Mouse (Mus musculus) inflammation-experienced regulatory T-cells, adult 6 months (primary cell): ENCODE measurements around the gene Rps3. TPM values are rescaled to one million over a fixed set of nuclear protein-coding genes. Genes with fewer than 3 reads are reported as not detected.
"Not testable (repeated sequence)": the region's sequence is repeated elsewhere in the genome, so short reads cannot be mapped to it uniquely, and the experiment has no call there.

ENCODE experiments used
- ATAC-seq: one replicate; pipeline ENCODE4 v1.8.0; 2017
- polyA plus RNA-seq, 3 experiments: library from polyadenylated mRNA; unstranded; fragments of 100-300 nt; shearing (Covaris generic); gene quantifications; one replicate each; pipeline ENCODE4 v1.2.1; 2017

Gene Rps3
- polyA plus RNA-seq, result 1,000 to 10,000 TPM; 2,539 to 3,992 (median 2,708) TPM

DNA sequence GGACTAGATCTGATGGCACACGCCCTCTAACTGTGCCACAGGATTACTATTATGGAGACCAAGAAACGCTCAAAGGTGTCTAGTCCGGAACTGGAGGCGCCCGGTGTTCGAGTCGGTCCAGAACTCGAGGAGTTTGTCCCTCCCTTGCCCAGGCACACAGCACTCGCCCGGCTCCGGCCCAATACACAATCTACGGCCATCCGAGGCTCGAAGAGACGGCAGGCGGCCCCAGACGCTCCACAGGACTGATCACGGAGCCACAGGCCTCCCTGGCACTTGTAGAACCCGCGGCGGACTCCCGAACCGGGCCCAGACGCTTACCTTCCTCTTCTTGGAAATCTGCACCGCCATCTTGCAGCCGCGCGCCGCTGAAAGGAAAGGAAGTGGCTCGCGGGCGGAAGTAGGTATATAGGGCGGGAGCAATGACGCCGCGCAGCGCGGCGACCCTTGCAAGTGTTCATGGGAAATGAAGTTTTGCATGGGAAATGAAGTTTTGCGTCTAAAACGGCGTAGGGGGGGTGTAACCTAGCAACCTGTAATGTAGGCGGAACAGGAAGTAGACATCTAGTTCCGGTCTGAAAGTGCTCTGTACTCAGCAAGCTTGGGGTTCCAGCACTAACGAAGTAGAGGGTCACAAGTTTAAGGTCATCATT is at the start of gene Rps3:
Gene Rps3 (minus strand): TSS at position 468 of the 653 bp plus-strand sequence.
- peak; percentile 97 for ATAC-seq

DNA sequence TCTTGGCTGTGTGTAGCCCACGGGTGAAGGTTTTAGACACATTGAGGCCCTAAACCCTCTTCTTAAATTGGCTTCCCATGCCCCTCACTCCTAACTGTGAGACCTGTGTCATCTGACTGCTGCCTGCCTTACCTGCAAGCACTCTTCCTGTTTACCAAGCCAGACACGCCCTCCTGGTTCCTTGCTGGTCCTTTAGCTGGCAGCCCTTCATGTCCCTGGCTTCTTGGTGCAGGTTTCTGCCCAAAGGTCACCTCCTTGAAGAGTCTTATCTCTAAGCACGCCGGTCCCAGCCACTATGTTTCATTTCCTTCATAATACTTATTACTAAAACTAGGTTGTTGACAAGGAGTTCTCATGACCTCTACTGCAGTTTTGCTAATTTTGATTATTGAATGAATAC is 49.0 kb upstream of the Rps3 start:
- no peak for ATAC-seq

DNA sequence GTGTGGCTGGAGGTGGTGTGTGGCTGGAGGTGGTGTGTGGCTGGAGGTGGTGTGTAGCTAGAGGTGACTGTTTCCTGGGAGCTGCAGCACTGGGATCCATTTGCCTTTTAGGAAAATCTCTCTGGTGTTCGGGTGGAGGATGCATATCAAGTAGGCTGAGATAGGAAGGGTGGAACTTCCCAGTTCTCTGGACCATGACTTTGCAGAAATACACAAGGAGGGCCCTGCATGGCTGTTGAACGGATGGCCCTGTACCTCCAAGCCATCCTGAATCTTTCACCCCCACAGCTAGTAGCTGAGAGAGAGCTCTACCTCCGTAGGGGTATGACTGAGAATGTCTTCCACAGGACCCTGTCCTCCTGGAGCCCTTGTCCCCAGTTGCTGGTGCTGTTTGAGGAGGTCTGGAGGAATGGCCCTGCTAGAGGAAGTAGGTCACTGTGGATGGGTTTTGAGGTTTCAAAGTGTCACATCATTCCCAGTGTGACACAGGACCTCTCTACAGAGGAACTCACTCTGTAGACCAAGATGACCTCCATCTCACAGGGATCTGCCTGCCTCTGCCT is 48.0 kb upstream of the Rps3 start:
- no peak for ATAC-seq

DNA sequence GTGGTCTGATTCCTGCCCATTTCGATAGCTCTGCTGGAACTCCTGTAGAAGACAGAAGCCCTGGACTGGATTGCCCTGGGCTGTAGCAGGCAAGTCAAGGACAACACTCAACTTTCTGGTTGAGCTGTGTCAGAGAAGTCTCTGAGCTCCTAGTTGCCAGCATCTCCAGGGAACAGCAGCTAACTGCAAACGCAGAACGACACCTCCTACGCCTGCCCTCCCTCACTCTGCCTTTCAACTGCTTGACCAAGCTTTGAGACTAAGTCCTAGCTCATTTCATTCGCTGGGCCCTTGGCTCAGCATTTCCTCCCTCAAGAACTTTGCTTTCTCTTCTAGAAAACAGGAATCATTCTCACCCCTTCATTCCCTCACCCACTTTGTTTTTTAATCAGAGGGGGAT is 45.9 kb upstream of the Rps3 start:
- no peak for ATAC-seq

DNA sequence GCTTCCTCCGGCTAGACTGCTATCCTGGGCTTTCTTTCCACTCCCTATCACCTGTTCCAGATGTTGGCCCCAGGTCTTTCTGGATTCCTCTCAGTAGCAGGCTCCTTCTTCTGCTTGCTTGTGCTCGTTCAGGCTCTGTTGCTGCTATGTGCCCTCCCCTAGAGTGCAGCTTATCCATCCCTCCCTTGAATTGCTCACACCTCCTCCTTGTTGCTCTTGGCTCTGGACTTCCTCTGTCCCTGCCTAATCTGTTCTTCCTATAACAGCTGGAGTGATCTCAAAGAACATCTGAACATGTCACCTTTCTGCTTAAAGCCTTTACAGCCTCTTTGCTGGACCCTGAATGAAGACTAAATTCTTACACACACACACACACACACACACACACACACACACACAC is 45.0 kb upstream of the Rps3 start:
- ATAC-seq, result no peak

DNA sequence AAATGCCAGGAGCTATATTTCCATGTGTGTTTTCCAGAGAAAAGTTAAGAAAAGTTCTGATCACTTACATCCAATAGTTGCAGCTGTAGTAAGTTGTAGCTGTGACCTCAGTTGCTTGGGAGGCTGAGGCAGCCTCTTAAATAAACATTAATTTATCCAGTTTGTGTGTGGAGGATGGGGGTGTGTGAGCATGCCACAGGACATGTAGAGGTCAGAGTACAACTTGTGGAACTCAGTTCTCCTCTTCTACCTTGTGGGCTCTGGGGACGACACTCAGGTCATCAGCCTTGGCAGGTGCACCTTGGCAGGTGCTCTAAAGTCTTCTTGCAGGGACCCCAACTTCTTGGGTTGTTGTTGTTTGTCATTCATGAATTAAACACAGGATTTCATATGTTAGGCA is 40.3 kb upstream of the Rps3 start:
- no peak for ATAC-seq

DNA sequence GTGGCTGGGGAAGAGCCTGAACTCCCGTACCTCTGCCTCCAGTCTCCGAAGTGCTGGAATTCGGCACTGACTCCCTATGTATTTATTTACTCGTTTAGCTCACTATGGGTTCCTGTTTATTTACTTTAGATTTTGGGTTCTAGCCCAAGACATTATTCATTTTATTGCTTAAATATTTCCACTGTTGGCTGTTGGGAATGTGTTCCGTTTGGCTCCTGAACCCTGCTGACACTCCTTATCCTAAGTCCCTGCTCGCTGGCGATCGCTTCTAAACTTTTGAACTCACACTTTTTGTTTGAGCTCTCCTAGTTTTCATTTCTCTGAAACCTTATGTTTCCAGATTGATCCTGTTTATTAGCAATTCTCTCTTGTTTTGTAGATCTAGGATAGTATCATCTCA is 39.6 kb upstream of the Rps3 start:
- no peak for ATAC-seq

DNA sequence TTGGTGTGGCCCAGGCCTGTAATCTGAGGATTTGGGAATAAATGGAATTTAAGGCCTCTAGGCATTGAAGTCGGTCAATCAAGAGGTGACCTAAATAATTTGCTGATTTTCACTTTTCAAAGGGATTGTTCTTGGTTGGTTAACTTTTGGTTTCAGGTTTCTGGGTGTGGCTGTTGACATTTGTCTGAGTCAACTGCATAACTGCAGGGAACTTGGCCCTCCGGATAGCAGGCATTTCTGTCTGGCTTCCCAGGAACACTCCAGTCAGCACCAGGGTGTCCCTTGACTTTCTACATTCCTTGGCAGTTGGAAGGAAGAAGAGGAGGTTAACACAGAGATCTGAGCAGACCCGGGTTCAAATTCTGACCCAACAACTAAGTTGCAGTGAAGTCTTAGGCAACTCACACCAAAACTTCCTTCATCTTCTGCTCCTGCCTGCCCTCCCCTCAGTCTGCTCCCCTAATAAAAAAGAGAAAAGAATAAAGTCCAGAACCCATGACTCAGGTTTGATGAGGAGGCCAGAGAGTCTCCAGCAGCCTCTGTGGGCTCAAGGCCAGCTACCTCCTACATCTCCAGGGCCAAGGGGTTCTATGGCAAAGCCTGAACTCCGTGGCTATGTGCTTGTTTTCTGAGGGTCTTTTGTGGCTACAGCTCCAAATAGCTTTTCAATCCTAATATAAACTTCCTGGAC is 35.6 kb upstream of the Rps3 start:
- ATAC-seq, result no peak

DNA sequence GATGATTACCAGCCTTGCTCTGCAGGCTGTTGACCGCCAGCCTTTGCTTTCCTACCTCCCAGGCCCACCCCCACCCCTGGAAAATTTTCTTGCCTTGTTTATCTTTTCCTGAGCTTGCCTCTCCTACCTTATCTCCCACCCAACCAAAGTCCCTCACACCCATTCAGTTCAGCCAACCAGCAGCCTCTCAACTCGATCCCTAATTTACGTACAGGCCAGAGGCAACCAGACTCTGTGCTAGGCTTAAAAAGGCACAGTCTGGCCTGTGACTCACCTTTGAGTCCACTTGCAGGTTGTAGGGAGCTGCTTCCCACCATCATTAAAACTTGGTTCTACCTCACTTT is 33.2 kb upstream of the Rps3 start:
- no peak for ATAC-seq

DNA sequence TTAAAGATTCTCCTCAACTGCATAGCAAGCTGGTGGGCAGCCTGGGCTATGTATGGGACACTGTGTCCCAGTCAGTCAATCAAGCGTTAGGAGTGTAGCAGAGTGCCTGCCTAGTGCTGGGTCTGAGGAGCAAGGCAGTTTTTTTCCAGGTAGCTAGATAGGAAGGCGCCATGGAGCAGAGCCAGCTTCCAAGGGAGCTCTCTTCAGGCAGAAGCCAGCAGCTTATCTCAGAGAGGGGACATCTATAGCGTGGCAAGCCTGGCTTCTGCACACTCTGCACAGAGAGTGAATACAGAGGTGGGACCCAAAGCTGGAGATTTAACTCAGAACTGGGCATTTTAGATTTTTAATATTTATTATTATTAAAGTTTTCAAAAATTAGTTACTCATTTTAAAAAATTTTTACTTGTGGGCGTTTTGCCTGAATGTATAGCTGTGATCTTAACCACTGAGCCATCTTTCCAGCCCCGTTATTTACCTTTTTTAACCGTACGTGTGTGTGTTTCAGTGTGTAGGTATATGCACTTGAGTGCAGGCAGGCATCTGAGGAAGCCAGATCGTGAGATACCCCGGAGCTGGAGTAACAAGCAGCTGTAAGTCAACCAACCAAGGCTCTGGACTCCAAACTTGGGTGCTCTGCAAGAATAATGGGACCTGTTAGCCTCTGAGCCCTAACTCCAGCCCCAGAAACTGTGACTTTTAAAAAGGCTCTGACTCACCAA is 32.7 kb upstream of the Rps3 start:
- no peak for ATAC-seq

DNA sequence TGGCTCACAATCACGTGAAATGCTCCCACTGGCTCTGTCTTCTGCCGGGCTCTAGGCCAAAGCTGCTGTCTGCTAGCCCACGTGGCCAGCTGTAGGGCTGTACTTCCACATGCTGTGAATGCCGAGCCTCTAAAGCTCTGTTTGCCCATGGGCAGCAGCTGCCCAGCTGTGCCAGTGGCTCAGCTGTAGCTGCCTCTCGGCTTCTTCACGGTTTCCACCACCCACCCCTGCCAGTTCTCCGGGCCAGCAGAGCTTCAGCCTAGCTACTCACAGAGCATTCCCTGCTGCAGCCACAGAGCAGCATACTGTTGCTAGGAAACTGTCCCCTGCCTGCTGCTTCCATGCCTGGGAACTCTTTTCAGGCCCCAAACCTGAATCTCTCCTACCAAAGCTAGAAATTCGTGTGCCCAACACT is 26.6 kb upstream of the Rps3 start:
- ATAC-seq, result no peak

DNA sequence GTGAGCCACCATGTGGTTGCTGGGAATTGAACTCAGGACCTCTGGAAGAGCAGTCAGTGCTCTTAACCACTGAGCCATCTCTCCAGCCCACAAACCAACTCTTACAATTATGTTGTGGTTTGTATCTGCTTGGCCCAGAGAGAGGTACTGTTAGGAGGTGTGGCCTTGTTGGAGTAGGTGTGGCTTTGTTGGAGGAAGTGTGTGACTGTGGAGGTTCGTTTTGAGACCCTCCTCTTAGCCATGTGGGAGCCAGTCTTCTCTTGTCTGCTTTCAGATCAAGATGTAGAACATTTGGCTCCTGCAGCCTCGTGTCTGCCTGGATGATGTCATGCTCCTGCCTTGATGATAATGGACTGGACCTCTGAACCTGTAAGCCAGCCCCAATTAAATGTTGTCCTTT is 24.6 kb upstream of the Rps3 start:
- ATAC-seq, result not testable (repeated sequence)

DNA sequence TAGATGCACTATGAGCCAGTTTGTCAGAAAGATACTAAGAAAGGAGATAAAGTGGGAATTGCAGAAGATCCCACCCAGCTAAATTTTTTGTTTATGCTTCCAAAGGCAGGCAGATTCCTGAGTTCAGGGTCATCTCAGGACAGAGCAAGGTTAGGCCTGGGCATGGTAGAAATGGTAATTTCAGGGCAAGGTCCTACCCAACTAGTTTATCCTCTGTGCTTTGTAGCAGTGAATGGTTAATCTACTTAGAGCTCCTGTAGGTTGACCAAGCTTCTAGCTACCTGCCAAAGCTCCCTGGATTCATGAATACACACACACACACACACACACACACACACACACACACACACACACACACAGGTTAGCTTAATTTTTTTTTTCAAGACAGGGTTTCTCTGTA is 21.0 kb upstream of the Rps3 start:
- ATAC-seq, result no peak

DNA sequence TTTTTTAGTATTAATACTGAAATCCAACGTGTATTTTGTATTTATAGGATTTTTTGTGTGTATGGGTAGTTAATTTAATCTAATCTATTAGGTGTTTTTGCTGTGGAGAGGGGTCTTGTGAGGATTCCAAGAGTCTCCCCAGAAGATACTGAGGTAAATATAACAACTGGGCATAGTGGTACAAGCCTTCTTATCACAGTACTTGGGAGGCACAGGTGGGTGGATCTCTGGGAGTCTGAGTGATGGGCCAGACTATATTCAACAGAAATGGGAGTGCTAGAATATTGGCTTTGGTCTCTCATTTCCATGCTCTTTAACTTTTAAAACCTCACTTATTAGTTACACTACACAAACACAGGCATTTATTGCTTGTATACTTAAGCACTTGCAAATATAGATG is 17.6 kb upstream of the Rps3 start:
- no peak for ATAC-seq

DNA sequence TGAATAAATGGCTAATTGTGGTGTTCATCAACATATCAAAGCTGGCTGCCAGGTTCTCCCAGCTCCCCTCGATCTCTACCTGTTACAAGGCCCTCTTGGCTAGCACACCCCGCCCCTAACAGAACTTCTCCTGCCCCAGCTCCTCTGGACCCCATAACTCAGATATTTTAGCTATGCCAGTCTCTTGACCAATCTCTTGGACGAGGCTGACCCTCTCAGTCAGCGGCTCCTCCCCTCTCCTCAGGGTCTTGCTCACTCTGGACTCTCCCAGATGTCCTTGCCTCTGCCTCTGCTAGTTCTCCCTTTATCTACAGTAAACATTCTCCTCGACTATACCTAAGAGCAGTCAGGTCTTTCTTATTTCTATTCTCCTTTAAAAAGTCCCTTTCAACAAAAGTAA is 17.1 kb upstream of the Rps3 start:
- no peak for ATAC-seq

DNA sequence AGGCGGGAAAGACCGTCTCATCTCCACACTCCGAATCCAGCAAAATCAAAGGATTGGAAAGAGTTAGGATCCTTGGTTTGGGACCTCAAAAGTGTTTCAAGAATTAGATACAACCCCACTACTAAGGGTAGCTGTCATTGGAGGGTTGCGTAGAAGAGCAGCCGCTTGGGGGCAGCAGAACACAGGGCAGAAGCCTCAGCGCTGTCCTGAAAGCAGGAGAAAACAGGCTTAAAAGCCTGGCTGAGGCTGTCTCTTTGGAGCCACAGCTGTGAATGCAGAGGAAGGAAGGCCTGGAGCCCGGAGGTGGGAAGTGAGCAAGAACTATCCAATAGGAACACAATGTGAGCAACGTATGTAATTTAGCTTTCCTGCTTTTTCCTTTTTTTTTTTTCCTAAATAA is 16.7 kb upstream of the Rps3 start:
- ATAC-seq, result peak; percentile 71

DNA sequence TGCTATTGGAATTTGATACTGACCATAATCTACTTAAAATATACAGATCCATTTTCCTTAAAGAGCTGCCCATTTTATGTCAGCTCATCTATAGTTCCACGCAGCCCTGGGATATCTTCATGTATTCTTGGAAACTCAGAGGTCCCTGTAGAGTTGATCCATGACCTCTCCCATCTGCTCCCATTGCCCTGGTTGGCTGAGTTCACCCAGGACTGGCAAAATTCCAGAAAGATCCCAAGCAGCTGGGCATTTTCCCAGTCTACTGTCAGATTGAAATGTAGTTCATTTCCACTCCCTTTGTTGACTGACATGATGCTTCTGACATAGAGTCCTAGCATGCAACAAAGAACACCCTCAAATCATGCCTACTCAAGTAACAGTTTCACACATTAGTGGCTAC is 15.6 kb upstream of the Rps3 start:
- ATAC-seq, result no peak

DNA sequence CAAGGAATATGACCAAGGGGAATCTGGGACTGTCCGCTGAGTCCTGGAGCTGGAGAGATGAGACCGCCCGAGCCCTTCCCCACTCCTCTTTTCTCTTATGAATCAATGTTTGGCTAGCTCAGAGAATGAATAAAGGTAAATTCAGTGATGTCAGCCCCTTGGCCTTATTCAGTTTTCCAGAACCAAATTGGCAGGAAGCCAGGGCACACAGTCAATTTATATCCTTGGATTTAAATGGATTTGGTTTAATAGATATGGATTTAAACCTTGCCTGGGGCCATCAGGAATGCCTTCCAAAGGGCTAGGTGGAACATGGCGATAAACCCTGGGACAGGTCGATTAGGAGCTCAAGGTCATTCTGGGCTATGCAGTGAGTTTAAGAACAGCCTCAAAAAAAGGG is 6.2 kb upstream of the Rps3 start:
- no peak for ATAC-seq

DNA sequence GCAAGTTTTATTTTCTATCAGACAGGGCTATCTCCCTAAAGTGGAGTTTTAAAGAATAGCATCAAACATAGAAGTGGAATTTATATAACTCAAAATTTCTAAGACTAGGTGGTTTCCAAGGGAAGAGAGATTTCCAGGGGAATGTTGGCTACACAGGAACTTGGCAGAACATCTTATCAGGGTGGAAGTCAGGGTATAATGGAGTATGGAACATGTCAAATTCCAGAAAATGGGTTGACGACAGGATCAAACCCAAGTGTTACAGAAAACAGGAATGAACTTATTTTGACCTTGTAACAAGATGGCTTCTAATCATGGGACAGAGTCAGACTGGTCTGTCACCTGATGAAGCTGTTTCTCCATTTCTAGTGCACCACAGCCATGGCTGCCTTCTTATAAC is 1.1 kb upstream of the Rps3 start:
- ATAC-seq, result no peak

DNA sequence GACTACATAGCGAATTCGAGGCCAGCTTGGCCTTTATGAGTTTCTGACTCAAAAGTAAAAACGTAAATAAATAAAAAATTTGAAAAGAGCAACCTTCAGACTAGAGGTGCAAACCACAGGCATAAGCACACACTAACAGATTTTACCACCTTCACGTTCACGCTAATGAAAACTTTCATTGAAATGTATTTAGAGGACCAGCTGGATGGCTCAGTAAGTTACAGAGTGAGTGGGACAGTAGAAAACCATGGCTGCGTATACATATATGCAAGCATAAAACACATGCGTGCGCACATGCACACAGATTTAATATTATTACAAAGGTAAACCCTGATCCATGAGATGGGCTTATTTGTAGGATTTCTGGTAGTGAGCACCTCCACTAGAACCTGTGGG is 384 bp upstream of the Rps3 start:
- no peak for ATAC-seq

DNA sequence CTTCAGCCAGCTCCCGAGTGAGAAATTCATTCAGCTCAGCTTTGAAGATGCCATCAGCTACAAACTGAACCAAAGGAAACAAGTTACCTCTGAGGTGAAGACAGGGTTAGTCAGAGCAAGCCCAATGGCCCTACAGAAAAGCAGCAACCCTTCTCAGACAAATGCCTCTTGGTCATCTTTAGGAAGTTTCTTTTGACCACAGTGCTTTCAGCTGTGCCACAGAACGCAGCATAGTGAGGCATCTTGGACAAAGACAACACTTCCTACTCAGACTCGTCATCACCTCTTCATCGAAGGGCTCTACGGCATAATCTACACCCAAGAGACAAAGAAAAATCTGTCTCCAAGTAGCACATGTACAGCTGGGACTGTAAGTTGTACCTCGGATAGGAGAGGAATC is 901 bp downstream of the Rps3 start:
- no peak for ATAC-seq

DNA sequence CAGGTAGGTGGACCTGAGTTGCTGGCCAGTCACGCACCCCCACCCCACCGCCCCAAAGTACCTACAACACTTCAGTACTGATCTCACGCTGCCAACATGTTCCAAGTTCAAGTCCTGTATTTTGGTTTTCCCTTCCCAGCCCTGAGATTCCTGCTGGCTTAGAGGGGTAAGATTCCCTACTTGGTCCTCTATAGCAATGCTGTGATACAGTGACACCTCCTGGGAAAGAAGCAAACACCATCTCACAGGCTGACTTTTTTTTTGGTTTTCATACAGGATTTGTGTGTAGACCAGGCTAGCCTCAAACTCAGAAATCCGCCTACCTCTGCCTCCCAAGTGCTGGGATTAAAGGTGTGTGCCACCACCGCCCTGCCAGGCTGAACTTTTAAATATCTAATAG is 6.3 kb downstream of the Rps3 start:
- no peak for ATAC-seq

DNA sequence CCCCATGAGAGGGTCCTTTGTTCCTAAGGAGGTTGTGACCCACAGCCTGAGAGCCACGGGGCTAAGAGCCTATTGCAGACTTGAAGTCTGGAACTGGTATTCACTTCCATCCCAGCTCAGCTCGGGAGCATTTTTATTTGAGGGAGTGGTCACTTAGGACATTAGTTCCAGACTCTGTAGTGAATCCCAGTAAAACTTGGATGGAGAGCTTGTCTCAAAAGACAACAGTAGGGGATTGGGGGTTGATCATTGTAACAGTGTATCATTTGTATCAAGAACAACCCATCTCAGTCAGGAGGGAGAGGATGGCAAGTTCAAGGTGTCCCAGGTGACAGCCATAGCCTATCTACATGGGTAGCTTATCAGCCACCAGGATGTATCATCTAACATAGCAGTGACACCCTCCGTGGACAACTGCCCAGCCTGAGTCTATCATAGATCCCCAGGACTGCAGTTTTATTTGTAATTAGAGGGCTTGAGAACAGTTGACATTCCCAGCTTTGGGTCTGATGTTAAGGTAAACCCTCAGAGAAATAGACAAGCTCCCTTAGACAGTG is 6.9 kb downstream of the Rps3 start:
- no peak for ATAC-seq

DNA sequence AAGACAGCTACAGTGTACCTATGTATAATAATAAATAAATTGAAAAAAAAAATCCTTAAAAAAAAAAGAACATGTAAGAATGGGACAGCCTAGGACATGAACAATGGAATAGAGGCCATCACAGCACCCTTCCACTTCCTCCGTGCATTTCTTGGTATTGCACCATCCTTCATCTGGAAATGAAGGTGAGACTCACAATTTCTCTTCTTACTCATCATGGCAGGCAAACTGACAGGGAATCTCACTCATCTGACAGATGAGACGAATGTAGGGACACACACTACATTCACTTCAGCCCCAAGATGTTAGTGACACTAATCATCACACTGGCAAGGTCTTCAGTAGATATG is 8.0 kb downstream of the Rps3 start:
- no peak for ATAC-seq
